Mouse (Mus musculus) NIH3T3 (cell line): ENCODE measurements around the gene Eng.
A peak's percentile ranks its signal among the peaks of the same experiment; 100 is the strongest.

ENCODE experiments used
- DNase-seq: peaks from one replicate; pipeline ENCODE4 v3.0.0-alpha.2; 2012; ENCODE audit warnings: low read depth

Eng gene

GRCm38 (mm10) chr2:32644799-32645475 lies 1.5 kb upstream of the Eng start:
- DNase-seq: no peak

GRCm38 (mm10) chr2:32645647-32646046 lies 748 bp upstream of the Eng start:
- DNase-seq: no peak

DNA sequence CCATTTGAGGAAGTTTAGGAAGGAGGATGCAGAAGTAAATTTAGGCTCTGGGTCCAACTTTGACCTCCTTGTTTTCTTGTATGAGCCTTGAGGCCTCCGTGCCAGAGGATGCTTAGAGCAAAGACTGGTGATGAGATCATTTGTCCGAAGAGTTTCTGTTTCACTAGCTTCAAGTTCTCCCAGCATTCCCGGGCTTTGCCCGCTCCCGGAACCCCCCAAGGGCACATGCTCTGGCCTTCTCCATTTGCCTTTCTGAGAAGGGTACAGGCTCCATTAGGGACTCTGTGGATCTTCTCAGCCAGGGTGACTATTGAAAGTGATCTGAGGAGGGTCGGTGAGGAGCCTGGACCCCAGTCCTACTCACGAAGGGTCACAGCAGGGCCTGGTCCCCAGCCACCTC lies 971 bp downstream of the Eng start:
- DNase-seq: no peak

- DNase-seq: no peak
Observed at GRCm38 (mm10) chr2:32653764-32654163, 7.4 kb downstream of the Eng start.

GRCm38 (mm10) chr2:32654743-32655393 lies 8.5 kb downstream of the Eng start:
- no peak for DNase-seq

DNA sequence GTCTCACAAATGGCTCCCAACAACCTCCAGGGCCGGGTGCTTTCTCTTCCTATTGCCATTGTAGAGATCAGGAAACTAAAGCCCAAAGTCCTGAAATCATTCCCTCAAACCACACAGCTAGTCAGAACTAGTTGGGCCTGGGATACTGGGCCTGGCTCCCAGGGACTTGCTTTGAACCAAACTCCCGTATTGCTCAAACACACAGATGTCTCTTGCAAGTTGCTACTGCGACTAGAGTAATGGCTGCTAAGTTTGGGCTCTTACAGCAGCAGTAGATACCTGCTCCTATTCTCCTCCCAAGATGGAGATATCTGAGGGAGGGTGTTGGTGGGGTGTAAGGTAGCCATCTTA lies 9.0 kb downstream of the Eng start:
- peak; percentile 37 for DNase-seq

GRCm38 (mm10) chr2:32655826-32656225 lies 9.4 kb downstream of the Eng start:
- no peak for DNase-seq

DNA sequence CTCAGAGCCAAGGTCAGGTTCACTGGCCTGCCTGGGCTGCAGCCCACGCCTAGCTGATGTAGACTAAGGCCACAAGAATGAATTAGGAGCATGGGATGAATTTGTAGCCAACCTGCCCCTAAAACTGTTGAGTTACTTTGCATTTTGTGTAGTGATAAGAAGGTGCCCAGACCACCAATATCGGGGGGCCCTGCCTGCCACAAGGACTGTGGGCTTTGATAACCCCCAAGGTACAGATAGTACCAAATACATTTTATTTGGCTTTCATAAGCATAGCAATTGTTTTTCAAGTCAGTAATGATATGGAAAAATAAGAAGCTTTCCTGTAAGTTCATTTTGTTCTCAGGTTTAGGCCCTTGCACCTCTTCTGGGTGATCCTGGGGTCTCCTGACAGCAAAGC lies 12.5 kb downstream of the Eng start:
- DNase-seq: no peak

GRCm38 (mm10) chr2:32661509-32662107 lies 15.2 kb downstream of the Eng start:
- peak; percentile 78 for DNase-seq

DNA sequence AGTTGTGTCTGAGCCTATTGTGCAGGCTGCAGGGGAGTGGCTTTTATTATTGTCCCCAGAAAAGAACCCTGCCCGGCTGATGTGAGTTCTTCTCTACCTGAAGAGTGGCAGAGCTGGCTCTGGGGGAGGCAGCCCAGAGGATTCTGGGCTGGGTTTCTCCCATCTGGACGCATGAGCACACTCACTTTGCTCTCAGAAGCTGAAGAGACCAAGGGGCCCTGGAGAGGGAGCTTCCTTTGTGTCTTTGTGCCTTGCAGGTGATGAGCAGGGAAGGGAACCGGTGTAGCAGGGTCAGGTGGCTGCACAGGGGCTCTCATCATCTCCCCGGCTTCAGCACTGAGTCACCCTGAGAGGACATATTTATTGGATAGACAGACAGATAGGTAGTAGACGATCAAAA lies 15.9 kb downstream of the Eng start:
- DNase-seq: no peak

DNA sequence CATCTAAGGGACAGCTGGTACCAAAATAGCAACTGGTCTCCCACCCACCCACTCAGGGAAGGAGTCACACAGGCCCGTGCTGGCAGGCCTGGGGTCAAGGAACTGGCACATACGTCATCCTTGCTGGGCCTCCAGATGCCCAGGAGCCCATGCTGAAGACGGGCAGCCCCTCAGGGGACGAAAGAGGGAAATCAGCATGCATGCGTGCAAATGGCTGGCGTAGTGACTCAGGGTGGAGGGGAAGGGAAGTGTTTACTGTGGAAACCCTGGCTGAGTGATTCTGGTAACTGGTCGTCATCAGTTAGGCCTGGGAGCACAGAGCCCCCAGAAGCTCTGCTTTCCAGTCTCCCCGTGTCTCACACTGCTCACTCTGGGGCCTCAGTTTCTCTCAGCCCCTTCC lies 18.9 kb downstream of the Eng start:
- no peak for DNase-seq

- no peak for DNase-seq
Observed at GRCm38 (mm10) chr2:32665853-32666252, 19.5 kb downstream of the Eng start.

GRCm38 (mm10) chr2:32667775-32668174 lies 21.4 kb downstream of the Eng start:
- DNase-seq: no peak

GRCm38 (mm10) chr2:32668176-32668575 lies 21.8 kb downstream of the Eng start:
- no peak for DNase-seq

- no peak for DNase-seq
Observed at GRCm38 (mm10) chr2:32669876-32670275, 23.5 kb downstream of the Eng start.

- no peak for DNase-seq
Observed at GRCm38 (mm10) chr2:32671147-32671546, 24.8 kb downstream of the Eng start.

DNA sequence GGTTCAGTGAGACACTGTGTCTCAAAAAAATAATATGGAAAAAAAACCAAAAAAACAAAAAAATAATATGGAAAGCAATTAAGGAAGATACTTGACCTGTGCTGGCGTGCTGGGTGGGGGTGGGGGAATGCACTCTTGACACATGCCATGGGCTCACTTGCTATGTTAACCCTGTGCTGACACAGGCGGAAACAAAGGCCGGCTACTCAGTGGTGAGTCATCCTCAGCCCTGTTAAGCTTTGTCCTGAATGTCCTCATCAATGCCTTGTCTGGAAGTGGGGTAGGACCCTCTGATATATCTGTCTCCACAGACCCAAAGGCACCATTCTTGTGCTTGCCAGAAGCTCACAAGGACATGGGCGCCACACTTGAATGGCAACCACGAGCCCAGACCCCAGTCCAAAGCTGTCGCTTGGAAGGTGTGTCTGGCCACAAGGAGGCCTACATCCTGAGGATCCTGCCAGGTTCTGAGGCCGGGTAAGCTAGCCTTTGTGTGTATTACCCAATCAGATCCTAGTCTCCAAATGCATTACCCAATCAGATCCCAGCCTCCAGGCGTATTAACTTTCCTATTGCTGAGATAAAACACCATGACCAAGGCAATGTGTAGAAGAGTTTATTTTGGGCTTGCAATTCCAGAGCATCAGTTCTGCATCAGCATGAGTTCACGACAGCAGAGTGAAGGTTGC lies 25.7 kb downstream of the Eng start:
- DNase-seq: peak; percentile 47

DNA sequence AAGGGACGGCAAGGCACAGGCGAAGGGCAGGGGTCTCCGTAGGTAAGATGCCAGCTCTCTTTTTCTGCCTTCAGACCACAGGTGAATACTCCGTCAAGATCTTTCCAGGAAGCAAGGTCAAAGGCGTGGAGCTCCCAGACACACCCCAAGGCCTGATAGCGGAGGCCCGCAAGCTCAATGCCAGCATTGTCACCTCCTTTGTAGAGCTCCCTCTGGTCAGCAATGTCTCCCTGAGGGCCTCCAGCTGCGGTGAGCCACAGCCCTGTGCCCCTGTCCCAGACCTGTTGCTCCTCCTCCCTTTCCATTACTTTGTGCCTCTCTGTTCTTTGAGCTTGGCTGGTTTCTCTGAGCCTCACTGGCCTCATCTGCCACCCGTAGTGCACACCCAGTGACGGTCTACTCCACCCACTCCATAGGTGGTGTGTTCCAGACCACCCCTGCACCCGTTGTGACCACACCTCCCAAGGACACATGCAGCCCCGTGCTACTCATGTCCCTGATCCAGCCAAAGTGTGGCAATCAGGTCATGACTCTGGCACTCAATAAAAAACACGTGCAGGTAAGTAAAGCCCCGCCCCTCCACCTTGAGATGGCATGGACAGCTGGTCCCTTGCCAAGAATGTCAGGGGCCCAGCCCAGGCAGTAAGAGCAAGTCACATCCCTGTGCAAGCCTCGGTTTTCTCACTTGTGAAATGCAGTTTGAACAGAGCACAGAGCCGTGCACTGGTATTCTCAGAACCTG lies 27.0 kb downstream of the Eng start:
- DNase-seq: no peak

GRCm38 (mm10) chr2:32676821-32677220 lies 30.4 kb downstream of the Eng start:
- no peak for DNase-seq

DNA sequence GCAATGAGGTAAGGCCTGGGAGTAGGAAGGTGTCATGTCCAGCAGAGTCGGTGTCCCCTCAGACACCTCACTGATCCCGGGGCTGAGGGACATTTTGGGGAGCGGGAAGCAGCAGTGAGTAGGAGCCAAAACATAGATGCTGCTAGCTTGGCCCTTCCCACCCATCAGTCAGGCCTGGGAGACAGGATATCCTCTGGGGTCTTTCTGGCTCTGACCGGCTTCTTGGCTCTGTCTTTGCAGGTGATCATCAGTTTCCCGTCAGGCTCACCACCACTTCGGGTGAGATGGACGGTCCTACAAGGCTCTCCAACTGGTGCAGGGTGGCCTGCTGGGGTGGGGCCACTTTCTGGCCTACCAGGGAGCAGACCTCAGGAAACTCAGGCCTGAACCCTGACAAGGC lies 31.3 kb downstream of the Eng start:
- DNase-seq: no peak

DNA sequence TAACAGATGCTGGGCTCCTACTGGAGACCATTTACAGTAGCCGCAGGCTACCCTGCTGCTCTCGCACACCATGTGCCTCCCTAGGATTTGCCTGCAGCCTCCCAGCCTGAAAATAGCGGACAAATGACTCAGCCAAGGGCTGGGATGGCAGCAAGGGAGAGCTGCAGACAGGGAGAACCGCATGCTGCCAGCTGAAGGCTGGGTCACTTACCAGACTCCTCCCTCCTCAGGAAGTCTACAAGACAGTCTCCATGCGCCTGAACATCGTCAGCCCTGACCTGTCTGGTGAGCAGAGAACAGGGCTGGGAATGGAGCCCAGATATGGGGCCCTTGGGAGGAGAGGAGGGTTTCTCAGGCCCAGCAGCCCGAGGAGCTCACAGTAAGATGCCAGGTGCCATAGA lies 33.7 kb downstream of the Eng start:
- DNase-seq: peak; percentile 94

DNA sequence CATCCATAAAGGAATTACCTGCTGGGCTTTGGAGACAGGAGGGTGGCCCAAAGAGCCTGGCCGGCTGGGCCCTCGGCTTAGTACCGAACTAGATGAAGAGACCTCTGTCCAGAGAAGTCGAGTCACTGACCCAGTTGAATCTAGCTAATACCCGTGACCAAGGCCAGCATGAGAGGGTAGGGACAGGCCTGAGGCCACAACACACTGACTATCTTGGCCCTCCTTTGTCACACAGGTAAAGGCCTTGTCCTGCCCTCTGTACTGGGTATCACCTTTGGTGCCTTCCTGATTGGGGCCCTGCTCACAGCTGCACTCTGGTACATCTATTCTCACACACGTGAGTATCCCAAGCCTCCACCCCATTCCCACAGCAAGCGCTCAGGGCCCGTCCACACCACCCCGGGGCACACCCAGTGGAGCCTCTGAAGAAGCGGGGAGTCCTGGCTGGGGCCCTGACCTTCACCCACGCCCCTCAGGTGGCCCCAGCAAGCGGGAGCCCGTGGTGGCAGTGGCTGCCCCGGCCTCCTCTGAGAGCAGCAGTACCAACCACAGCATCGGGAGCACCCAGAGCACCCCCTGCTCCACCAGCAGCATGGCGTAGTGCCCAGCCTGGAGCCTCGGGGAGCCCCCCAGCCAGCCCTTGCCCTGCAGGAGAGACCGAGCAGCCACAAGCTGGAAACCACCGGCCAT lies 34.7 kb downstream of the Eng start:
- no peak for DNase-seq
